Mouse (Mus musculus) CD8-positive naive resting alpha-beta T cell, adult 2 months (primary cell): ENCODE results near the gene Il2ra.
A peak's percentile ranks its signal among the peaks of the same experiment; 100 is the strongest.

Source experiments
- DNase-seq, 2 experiments: peaks; one replicate each; pipeline ENCODE4 v3.0.0; 2022; ENCODE audit warnings: low read depth in 2 of 2, low spot score in 2 of 2

Gene Il2ra

GRCm38 (mm10) chr2:11699905-11700304 lies 57.3 kb downstream of the Il2ra start:
- DNase-seq = no peak

GRCm38 (mm10) chr2:11705201-11706025 lies 62.8 kb downstream of the Il2ra start, which contains the start of gene Il15ra:
TSS of gene Il15ra (plus strand) at chr2:11705290.
- peak; percentile 35 to 48 for DNase-seq

GRCm38 (mm10) chr2:11706030-11706745 lies 63.6 kb downstream of the Il2ra start:
- no peak for DNase-seq

DNA sequence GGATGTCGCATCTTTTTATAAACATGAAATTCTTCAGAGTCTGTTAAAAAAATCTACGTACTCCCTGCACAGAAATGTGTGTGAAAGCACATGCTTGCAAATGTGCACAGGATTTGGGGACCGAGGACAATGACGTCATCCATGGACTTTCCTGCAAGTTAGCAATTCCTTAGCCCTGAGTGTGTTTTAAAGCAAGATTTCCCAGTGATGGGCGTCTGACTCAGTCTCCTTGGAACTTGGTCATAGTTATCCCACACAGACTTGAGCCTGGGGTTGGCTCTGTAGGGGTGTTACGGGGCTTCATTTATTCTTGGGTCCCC lies 64.1 kb downstream of the Il2ra start:
- no peak for DNase-seq

DNA sequence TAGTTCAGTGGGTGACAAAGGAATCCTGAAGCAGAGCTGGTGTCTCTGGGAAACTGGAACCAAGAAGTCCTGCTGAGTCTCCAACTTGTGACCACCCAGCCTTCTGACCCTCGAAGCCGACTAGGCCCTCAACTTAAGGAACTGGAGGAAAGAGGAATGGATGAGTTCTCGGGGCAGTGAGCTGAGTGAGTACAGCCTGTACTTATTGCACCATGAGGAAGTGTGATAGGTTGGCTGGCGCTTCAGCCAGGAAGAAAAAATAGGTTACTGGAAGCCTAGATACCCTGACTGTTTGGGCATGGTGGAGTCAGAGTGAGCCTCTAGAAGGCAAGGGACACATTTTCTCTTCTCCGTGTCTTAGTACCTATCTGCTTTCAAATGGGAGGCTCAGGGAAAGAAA lies 65.9 kb downstream of the Il2ra start:
- no peak for DNase-seq

DNA sequence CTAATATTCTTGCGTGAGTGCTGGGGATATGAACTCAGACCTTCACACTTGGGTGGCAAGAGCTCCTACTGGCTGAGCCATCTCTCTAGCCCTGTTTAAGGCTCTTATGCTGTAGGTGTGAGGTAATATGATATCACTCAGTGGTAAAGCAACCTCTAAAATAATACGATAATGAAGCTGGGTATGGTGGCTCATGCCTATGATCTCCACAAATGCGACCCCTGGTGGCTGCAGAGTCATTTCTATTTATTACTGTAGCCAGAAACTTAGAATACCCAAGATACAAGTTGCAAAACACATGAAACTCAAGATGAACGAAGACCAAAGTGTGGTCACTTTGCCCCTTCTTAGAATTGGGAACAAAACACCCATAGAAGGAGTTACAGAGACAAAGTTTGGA lies 67.5 kb downstream of the Il2ra start:
- peak in 1 of 2 experiments; percentile 27 for DNase-seq

DNA sequence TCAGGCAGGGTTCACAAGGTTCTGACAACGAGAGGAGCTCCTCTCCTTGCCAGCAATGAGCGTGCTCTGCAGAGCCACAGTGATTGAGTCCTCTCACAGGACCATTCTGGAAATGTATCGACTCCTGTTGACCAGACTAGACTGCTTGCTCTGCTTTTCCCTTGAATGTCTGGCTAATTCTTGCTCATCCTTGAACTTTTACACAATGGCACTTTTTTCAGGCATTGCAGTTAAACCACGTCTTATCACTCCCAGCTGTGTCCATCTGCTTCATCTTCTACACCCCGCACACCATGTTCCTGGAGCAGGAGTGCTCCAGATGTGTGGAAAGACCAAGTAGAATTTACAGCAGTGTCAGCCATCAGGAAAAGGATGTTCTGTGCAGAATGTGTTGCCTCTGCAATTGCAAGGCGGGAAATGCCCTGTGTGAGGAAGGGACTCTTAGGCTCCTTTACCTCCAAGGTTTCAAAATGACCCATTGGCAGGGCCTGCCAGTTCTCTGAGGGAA lies 69.9 kb downstream of the Il2ra start:
- DNase-seq = no peak

GRCm38 (mm10) chr2:11713021-11713420 lies 70.4 kb downstream of the Il2ra start:
- no peak for DNase-seq

- DNase-seq = no peak
These were observed 71.9 kb downstream of the Il2ra start for GRCm38 (mm10) chr2:11714535-11714934.

DNA sequence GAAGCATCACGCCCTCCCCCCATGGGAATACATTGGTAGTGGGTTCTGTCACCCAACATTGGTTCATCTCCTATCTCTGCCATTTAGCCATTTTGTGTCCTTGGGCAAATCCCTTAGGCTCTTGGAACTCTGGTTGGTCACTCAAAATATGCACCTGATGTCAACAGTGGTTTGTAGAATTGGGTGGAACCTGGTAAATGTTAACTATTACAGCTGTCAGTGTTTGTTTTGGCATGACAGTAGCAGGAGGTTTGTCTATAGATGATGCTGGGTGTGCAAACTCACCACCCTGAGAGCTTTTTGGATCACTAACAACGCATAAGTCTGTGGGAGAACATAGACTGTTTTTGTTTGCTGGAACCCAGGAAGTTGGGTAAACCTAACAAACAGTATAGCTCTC lies 76.0 kb downstream of the Il2ra start:
- DNase-seq = no peak

DNA sequence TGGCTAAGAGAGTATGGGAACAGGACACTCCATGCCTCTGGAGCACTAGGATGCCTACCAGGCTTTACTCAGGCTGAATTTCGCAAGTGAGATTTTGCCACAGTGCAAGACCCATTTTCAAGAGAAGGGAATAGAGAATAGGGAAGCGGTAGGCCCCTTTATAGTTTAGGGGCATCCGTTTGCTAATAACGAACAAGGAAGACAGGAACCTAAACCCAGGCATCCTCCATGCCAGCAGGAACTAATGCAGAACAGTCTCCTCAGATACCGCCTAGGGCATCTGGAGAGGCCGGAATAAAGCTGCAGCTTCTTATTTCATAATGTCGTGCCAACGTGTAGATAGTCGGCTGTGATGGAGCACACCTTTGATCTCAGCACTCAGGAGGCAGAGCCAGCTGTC lies 80.0 kb downstream of the Il2ra start:
- DNase-seq = no peak

DNA sequence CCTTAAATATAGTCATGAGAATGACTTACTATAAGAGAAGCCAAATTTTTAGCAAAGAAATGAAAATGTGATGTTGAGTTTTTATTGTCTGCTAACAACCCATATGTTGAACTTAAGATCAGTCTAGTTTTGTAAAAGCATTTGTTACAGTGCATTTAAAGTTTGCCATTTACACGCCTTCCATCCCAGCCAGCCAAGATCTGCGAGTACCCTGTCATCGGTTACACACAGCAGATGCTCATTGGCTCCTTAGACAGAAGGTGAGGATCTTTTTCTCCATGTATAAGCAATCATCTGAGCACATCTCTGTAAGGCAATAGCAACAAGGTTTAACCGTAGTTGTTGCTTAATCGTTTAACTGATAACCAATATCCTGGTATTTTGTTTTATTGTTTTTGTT lies 85.0 kb downstream of the Il2ra start:
- DNase-seq = no peak

- no peak for DNase-seq
These were observed 86.5 kb downstream of the Il2ra start for GRCm38 (mm10) chr2:11729091-11729490.

- DNase-seq = no peak
These were observed 90.4 kb downstream of the Il2ra start for GRCm38 (mm10) chr2:11732978-11733377.

- DNase-seq = no peak
These were observed 93.2 kb downstream of the Il2ra start for GRCm38 (mm10) chr2:11735853-11736252.

DNA sequence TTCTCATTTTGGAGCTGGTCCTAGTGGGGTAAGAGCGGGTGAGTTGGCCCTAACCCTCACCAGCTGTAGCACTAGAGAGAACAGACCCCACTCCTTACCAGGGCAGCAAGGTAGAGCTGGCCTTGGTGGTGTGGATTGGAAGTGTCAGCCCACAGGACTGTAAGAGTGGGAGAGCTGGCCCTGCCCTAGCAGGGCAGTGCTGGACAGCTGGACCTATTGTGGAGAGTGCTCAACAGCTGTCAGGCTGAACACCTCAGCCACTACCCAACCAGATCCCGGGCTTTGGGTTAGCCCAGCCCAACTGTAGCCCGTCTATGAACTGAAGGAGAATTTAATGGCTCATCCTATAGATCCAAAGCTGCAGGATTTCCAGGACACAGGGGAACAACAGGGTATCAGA lies 96.2 kb downstream of the Il2ra start:
- no peak for DNase-seq

DNA sequence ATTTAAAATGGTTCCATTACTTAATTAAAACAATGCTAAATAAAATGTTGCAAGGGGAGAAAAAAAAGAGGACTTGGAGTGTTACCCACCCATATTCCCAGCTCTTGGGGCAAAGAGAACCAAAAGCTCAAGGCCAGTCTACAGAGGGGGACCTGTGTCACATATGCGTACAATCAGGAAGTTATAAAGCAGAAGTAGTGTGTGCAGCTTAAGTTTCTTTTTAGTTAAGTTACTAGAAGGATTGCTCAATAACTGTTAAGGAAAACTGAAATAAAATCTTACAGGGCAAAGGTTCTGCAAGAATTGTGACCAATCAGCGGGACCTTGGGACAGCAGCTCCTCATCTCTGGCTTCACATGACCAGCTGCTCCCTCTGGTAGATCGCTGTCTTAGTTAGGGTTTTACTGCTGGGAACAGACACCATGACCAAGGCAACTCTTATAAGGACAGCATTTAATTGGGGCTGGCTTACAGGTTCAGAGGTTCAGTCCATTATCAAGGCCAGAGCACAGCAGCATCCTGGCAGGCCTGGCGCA lies 97.0 kb downstream of the Il2ra start:
- DNase-seq = no peak
